Mouse (Mus musculus): ENCODE data around the gene Fgd2. TPM values are rescaled to one million over a fixed set of nuclear protein-coding genes. Genes with fewer than 3 reads are reported as not detected.
A peak's percentile ranks its signal among the peaks of the same experiment; 100 is the strongest.

The Fgd2 gene
- total RNA-seq, 2 experiments from 2014 or later = 1.5 to 2.6 TPM

GRCm38 (mm10) chr17:29422912-29423504 lies 62.3 kb downstream of the Fgd2 start:
- DNase-seq = peak; percentile 68 to 88

- no peak for DNase-seq
These were observed 63.3 kb downstream of the Fgd2 start for GRCm38 (mm10) chr17:29423991-29424390.

- DNase-seq = no peak
These were observed 64.6 kb downstream of the Fgd2 start for GRCm38 (mm10) chr17:29425345-29425744.

- DNase-seq = peak in 1 of 2 experiments; percentile 45
These were observed 67.5 kb downstream of the Fgd2 start for GRCm38 (mm10) chr17:29428213-29428612.

- DNase-seq = no peak
These were observed 68.1 kb downstream of the Fgd2 start for GRCm38 (mm10) chr17:29428826-29429225.

Other genes with a start within 250 kb of the Fgd2 start
- gene Rab44, start 246.8 kb upstream of the Fgd2 start, total RNA-seq (2021) = under 1 TPM in 1 of 2 experiments, not detected in 1; 0.69 TPM
- gene Cpne5, start 122.7 kb upstream of the Fgd2 start, total RNA-seq (2021) = 1 to 10 TPM; 3.9 to 5.0 TPM
- gene Ppil1, start 96.7 kb upstream of the Fgd2 start, total RNA-seq (2021) = 10 to 100 TPM; 34.9 to 36.5 TPM
- gene BC004004, start 92.1 kb upstream of the Fgd2 start, total RNA-seq (2021) = 100 to 1,000 TPM; 297 to 354 TPM
- 10 to 100 TPM; 22.7 to 29.1 TPM for gene Pi16, start 43.2 kb upstream of the Fgd2 start, total RNA-seq (2021)
- gene Mtch1, start 13.0 kb upstream of the Fgd2 start, total RNA-seq (2021) = 100 to 1,000 TPM; 193 to 203 TPM
- 10 to 100 TPM; 12.7 to 21.2 TPM for gene Pim1, start 129.8 kb downstream of the Fgd2 start, total RNA-seq (2021)
- gene Gm17657, start 188.7 kb downstream of the Fgd2 start, total RNA-seq (2021) = not detected
- gene Tbc1d22b, start 188.9 kb downstream of the Fgd2 start, total RNA-seq (2021) = 10 to 100 TPM; 12.5 to 13.3 TPM
- not detected for gene Tmem217, start 191.5 kb downstream of the Fgd2 start, total RNA-seq (2021)

Measured in heart, adult 18-20 months (tissue).